Mouse (Mus musculus) neural tube, embryonic 13.5 days (tissue): ENCODE results near the gene Slc15a4. TPM values are rescaled to one million over a fixed set of nuclear protein-coding genes. Genes with fewer than 3 reads are reported as not detected.
A peak's percentile ranks its signal among the peaks of the same experiment; 100 is the strongest.

ENCODE experiments used
- ATAC-seq: fragments of 200-750 bp; cut with Nextera tagmentation; 2 replicates; pipeline ENCODE4 v1.8.0; 2017; ENCODE audit warnings: low read depth, mild to moderate bottlenecking, moderate TSS enrichment, moderate library complexity
- H3K27ac ChIP-seq: fragments of 300-500 bp; sonication (generic); replicated peaks from 2 replicates; pipeline ENCODE4 v1.5.1; 2015; ENCODE audit warnings: moderate library complexity, mild to moderate bottlenecking, inconsistent platforms
- H3K27me3 ChIP-seq: fragments of 300-500 bp; sonication (generic); 2 replicates; pipeline ENCODE4 v1.6.1; 2015; ENCODE audit warnings: mild to moderate bottlenecking, inconsistent platforms
- H3K36me3 ChIP-seq: fragments of 300-500 bp; sonication (generic); 2 replicates; pipeline ENCODE4 v1.6.1; 2015; ENCODE audit warnings: mild to moderate bottlenecking, inconsistent platforms
- H3K4me1 ChIP-seq: fragments of 300-500 bp; sonication (generic); replicated peaks from 2 replicates; pipeline ENCODE4 v1.6.1; 2015; ENCODE audit warnings: inconsistent platforms
- H3K4me2 ChIP-seq: fragments of 300-500 bp; sonication (generic); 2 replicates; pipeline ENCODE4 v1.6.1; 2015; ENCODE audit warnings: inconsistent platforms, mild to moderate bottlenecking, moderate library complexity
- H3K4me3 ChIP-seq: fragments of 300-500 bp; sonication (generic); 2 replicates; pipeline ENCODE4 v1.5.1; 2015; ENCODE audit warnings: mild to moderate bottlenecking, inconsistent platforms
- H3K9ac ChIP-seq: fragments of 300-500 bp; sonication (generic); 2 replicates; pipeline ENCODE4 v1.6.1; 2015; ENCODE audit warnings: moderate library complexity, mild to moderate bottlenecking, inconsistent platforms
- H3K9me3 ChIP-seq: fragments of 300-500 bp; sonication (generic); 2 replicates; pipeline ENCODE4 v1.6.1; 2016; ENCODE audit warnings: inconsistent platforms
- WGBS: fragments of 180-500 bp; shearing (Covaris S2); methylation state at CpG from one replicate; pipeline ENCODE4 v1.1.7; 2015; 5-methylcytosine and 5-hydroxymethylcytosine counted together
- polyA plus RNA-seq: library from polyadenylated mRNA; unstranded; fragments of >200 nt; fragmentation: Nextera tagmentation; extraction: Ambion mirVana; gene quantifications from 2 replicates; pipeline ENCODE4 v1.2.1, GENCODE M21; 2015

The Slc15a4 gene
- polyA plus RNA-seq, 1 experiment from 2014 or later = 26.5 TPM

DNA sequence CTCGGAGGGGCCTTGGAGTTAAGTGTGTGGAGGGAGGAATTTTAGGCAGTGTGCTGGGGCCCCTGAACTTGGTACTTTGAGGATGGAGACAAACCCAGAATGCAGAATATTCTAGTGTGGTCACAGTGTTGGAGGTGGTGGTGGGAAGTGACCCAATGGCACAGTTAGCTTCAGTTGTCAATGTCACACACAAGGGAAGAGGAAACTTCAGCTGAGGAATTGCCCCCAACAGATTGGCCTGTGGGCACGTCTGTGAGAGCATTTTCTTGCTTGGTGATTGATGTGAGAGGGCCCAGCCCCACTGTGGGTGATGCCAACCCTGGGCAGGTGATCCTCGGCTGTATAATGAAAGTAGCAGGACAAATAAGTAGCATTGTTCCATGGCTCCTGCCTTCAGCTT is 13.9 kb downstream of the Slc15a4 start:
- 72% methylated on average over 3 of the region's 3 CpGs for WGBS
- Histone ChIP-seq H3K4me2 (no peak overlapping the region), H3K27me3 (no peaks in the 10 kb centered on the region; the same call in 1 of the 2 replicates), H3K4me1 (peaks cover 27% of the 10 kb centered on the region), H3K4me3 (no peak overlapping the region), H3K9ac (no peak overlapping the region), H3K27ac (no peak overlapping the region), H3K36me3 (no peaks in the 10 kb centered on the region), H3K9me3 (no peaks in the 10 kb centered on the region)
- ATAC-seq = no peak

- peak; percentile 96 for ATAC-seq
- under 1% methylated on average over 80 of the region's 91 CpGs for WGBS
- Histone ChIP-seq H3K4me2 (peak overlapping the region; percentile 98), H3K36me3 (no peaks in the 10 kb centered on the region), H3K4me1 (peaks cover 33% of the 10 kb centered on the region), H3K27ac (peak overlapping the region; percentile 86), H3K9me3 (no peaks in the 10 kb centered on the region), H3K9ac (peak overlapping the region; percentile 97), H3K4me3 (peak overlapping the region; percentile 87), H3K27me3 (no peaks in the 10 kb centered on the region; the same call in 1 of the 2 replicates)
These were observed 15.6 kb downstream of the Slc15a4 start for GRCm38 (mm10) chr5:127616884-127617635.

- Histone ChIP-seq H3K4me3 (peak overlapping the region; percentile 87), H3K36me3 (no peaks in the 10 kb centered on the region), H3K4me2 (peak overlapping the region; percentile 98), H3K9ac (peak overlapping the region; percentile 97), H3K27me3 (no peaks in the 10 kb centered on the region; the same call in 1 of the 2 replicates), H3K9me3 (no peaks in the 10 kb centered on the region), H3K27ac (no peak overlapping the region), H3K4me1 (peaks cover 42% of the 10 kb centered on the region)
- 16% methylated on average over 5 of the region's 5 CpGs for WGBS
- 0 out of 2 replicates have a peak, but pooled peaks have one; percentile 7 for ATAC-seq
These were observed 16.5 kb downstream of the Slc15a4 start for GRCm38 (mm10) chr5:127616151-127616550.

GRCm38 (mm10) chr5:127615459-127615858 is 17.2 kb downstream of the Slc15a4 start:
- no peaks in the 10 kb centered on the region; the same call in 1 of the 2 replicates for H3K27me3 ChIP-seq
- 86% methylated on average over 3 of the region's 3 CpGs for WGBS

GRCm38 (mm10) chr5:127612397-127612796 is 20.3 kb downstream of the Slc15a4 start:
- Histone ChIP-seq H3K9ac (no peak overlapping the region), H3K4me3 (no peak overlapping the region), H3K36me3 (peaks cover 13% of the 10 kb centered on the region), H3K4me2 (no peak overlapping the region), H3K27me3 (no peaks in the 10 kb centered on the region), H3K4me1 (peaks cover 48% of the 10 kb centered on the region), H3K27ac (no peak overlapping the region), H3K9me3 (no peaks in the 10 kb centered on the region)
- no peak for ATAC-seq
- WGBS = 99% methylated on average over 6 of the region's 6 CpGs

More at GRCm38 (mm10) chr5:127615459-127615858, 17.2 kb downstream of the Slc15a4 start:
- Histone ChIP-seq H3K4me3 (peak overlapping the region; percentile 87), H3K4me2 (peak overlapping the region; percentile 98), H3K4me1 (peaks cover 48% of the 10 kb centered on the region), H3K9ac (peak overlapping the region; percentile 97), H3K36me3 (no peaks in the 10 kb centered on the region), H3K27ac (no peak overlapping the region), H3K9me3 (no peaks in the 10 kb centered on the region)
- ATAC-seq = no peak

GRCm38 (mm10) chr5:127611881-127612280 is 20.8 kb downstream of the Slc15a4 start:
- H3K27ac ChIP-seq = no peak overlapping the region
- H3K27me3 ChIP-seq = no peaks in the 10 kb centered on the region
- H3K4me2 ChIP-seq = no peak overlapping the region
- 88% methylated on average over 1 of the region's 1 CpGs for WGBS
- no peak for ATAC-seq
- no peak overlapping the region for H3K4me3 ChIP-seq
- peaks cover 48% of the 10 kb centered on the region for H3K4me1 ChIP-seq
- H3K9me3 ChIP-seq = no peaks in the 10 kb centered on the region
- peaks cover 18% of the 10 kb centered on the region for H3K36me3 ChIP-seq
- H3K9ac ChIP-seq = peak overlapping the region; percentile 1; the same call in 1 of the 2 replicates

GRCm38 (mm10) chr5:127610787-127611509 is 21.7 kb downstream of the Slc15a4 start:
- 85% methylated on average over 6 of the region's 6 CpGs for WGBS

GRCm38 (mm10) chr5:127609191-127609714 is 23.4 kb downstream of the Slc15a4 start:
- H3K27me3 ChIP-seq = no peaks in the 10 kb centered on the region
- H3K4me2 ChIP-seq = no peak overlapping the region
- no peak overlapping the region for H3K27ac ChIP-seq
- no peak for ATAC-seq
- no peaks in the 10 kb centered on the region for H3K9me3 ChIP-seq
- no peak overlapping the region for H3K4me3 ChIP-seq
- peaks cover 25% of the 10 kb centered on the region for H3K4me1 ChIP-seq
- no peak overlapping the region for H3K9ac ChIP-seq
- 91% methylated on average over 7 of the region's 7 CpGs for WGBS
- peaks cover 41% of the 10 kb centered on the region for H3K36me3 ChIP-seq

More at GRCm38 (mm10) chr5:127610787-127611509, 21.7 kb downstream of the Slc15a4 start:
- H3K36me3 ChIP-seq = peaks cover 26% of the 10 kb centered on the region
- H3K4me2 ChIP-seq = no peak overlapping the region
- no peaks in the 10 kb centered on the region for H3K27me3 ChIP-seq
- H3K4me3 ChIP-seq = no peak overlapping the region
- no peak overlapping the region for H3K27ac ChIP-seq
- H3K4me1 ChIP-seq = peaks cover 42% of the 10 kb centered on the region
- no peak overlapping the region for H3K9ac ChIP-seq
- no peaks in the 10 kb centered on the region for H3K9me3 ChIP-seq
- ATAC-seq = no peak

DNA sequence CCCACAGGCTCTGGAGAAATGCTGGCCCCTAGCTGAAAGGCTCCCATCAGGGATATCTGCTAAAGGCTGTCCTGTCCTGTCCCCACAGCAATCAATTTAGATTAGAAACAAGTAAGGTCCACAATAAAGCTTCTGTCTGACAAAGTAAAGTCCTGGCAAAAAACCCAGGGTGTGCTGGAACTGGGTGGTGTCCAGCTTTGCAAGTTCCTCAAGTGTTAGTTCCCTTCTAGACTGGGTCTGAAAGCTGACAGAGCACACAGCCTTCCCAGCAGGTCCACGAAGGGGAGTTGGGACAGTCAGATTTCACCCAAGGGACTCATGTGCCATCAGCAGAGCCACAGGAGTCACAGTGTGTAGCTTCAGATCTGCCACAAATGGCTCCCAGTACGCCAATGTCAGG is 25.2 kb downstream of the Slc15a4 start:
- H3K9me3 ChIP-seq = no peaks in the 10 kb centered on the region
- 93% methylated on average over 2 of the region's 2 CpGs for WGBS
- H3K9ac ChIP-seq = no peak overlapping the region
- no peak for ATAC-seq
- H3K4me3 ChIP-seq = no peak overlapping the region
- no peaks in the 10 kb centered on the region for H3K27me3 ChIP-seq
- H3K36me3 ChIP-seq = peaks cover 58% of the 10 kb centered on the region
- H3K4me2 ChIP-seq = no peak overlapping the region
- no peak overlapping the region for H3K27ac ChIP-seq
- H3K4me1 ChIP-seq = peaks cover 15% of the 10 kb centered on the region

DNA sequence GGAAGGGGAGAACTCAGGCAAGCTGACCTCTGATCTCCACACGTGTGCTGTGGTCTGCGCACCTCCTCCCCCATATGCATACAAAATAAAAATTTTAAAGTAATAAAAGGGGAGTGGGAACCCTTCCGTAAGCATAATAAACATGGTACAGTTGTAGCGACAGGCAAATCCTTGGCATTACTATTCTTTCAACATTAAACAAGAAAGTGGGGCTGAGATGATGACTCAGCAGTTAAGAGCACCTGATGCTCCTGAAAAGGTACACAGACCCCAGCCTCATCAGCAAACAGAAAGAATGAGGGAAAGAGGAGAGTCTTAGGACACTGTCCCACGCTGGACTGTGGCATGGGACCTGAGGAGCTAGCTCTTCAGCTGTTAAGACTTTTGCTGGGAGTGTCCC is 29.7 kb downstream of the Slc15a4 start:
- no peak overlapping the region for H3K4me3 ChIP-seq
- H3K9ac ChIP-seq = no peak overlapping the region
- H3K9me3 ChIP-seq = no peaks in the 10 kb centered on the region
- H3K4me2 ChIP-seq = no peak overlapping the region
- WGBS = 90% methylated on average over 5 of the region's 5 CpGs
- no peaks in the 10 kb centered on the region for H3K4me1 ChIP-seq
- H3K36me3 ChIP-seq = peaks cover 94% of the 10 kb centered on the region
- H3K27me3 ChIP-seq = no peaks in the 10 kb centered on the region
- no peak overlapping the region for H3K27ac ChIP-seq
- ATAC-seq = no peak

GRCm38 (mm10) chr5:127596862-127597261 is 35.8 kb downstream of the Slc15a4 start:
- Histone ChIP-seq H3K9me3 (no peaks in the 10 kb centered on the region), H3K4me3 (no peak overlapping the region), H3K27ac (no peak overlapping the region), H3K4me2 (no peak overlapping the region), H3K36me3 (peaks cover 89% of the 10 kb centered on the region), H3K9ac (no peak overlapping the region), H3K27me3 (no peaks in the 10 kb centered on the region), H3K4me1 (no peaks in the 10 kb centered on the region)
- 92% methylated on average over 7 of the region's 7 CpGs for WGBS
- ATAC-seq = no peak

- no peaks in the 10 kb centered on the region for H3K4me1 ChIP-seq
- no peak overlapping the region for H3K9ac ChIP-seq
- no peak overlapping the region for H3K27ac ChIP-seq
- H3K36me3 ChIP-seq = peaks cover 81% of the 10 kb centered on the region
- H3K27me3 ChIP-seq = no peaks in the 10 kb centered on the region
- H3K4me2 ChIP-seq = no peak overlapping the region
- 92% methylated on average over 3 of the region's 3 CpGs for WGBS
- ATAC-seq = no peak
- no peak overlapping the region for H3K4me3 ChIP-seq
- H3K9me3 ChIP-seq = no peaks in the 10 kb centered on the region
These were observed 37.0 kb downstream of the Slc15a4 start for GRCm38 (mm10) chr5:127595676-127596075.
